Mouse (Mus musculus) liver, postnatal 0 days (tissue): ENCODE measurements around the gene 2010003K11Rik. TPM values are rescaled to one million over a fixed set of nuclear protein-coding genes. Genes with fewer than 3 reads are reported as not detected.

Experiments used
- ATAC-seq: fragments of 200-750 bp; cut with Nextera tagmentation; 2 replicates; pipeline ENCODE4 v1.8.0; 2017; ENCODE audit warnings: mild to moderate bottlenecking, moderate library complexity
- DNase-seq: peaks from one replicate; pipeline ENCODE4 v3.0.0-alpha.2; 2016
- H3K27ac ChIP-seq: fragments of 300-500 bp; sonication (generic); 2 replicates; pipeline ENCODE4 v1.5.1; 2014; ENCODE audit warnings: antibody characterized with exemption, moderate library complexity, mild to moderate bottlenecking, low read depth
- H3K27me3 ChIP-seq: fragments of 300-500 bp; sonication (generic); 2 replicates; pipeline ENCODE4 v1.6.1; 2014; ENCODE audit warnings: low read length, control low read depth, mixed read lengths; ENCODE audit not compliant: insufficient read depth
- H3K36me3 ChIP-seq: fragments of 300-500 bp; sonication (generic); replicated peaks from 2 replicates; pipeline ENCODE4 v1.6.1; 2014; ENCODE audit warnings: mild to moderate bottlenecking, control low read depth, low read length, moderate library complexity, mixed read lengths; ENCODE audit not compliant: insufficient read depth
- H3K4me1 ChIP-seq: fragments of 300-500 bp; sonication (generic); 2 replicates; pipeline ENCODE4 v1.6.1; 2014; ENCODE audit warnings: antibody characterized with exemption, mild to moderate bottlenecking, control low read depth; ENCODE audit not compliant: insufficient read depth
- H3K4me2 ChIP-seq: fragments of 300-500 bp; sonication (generic); 2 replicates; pipeline ENCODE4 v1.6.1; 2014; ENCODE audit warnings: low read depth, mild to moderate bottlenecking, low read length, moderate library complexity, mixed read lengths
- H3K4me3 ChIP-seq: fragments of 300-500 bp; sonication (generic); 2 replicates; pipeline ENCODE4 v1.5.1; 2014; ENCODE audit warnings: low read depth, low read length
- H3K9ac ChIP-seq: fragments of 300-500 bp; sonication (generic); replicated peaks from 2 replicates; pipeline ENCODE4 v1.6.1; 2014; ENCODE audit warnings: mild to moderate bottlenecking, moderate library complexity
- H3K9me3 ChIP-seq: fragments of 300-500 bp; sonication (generic); 2 replicates; pipeline ENCODE4 v1.6.1; 2016; ENCODE audit warnings: mild to moderate bottlenecking, control low read depth, low read length, mixed read lengths
- CTCF ChIP-seq: sonication (generic); IDR thresholded peaks from 2 replicates; pipeline ENCODE4 v1.5.1; 2016; ENCODE audit warnings: antibody characterized with exemption, low read depth
- EP300 ChIP-seq: IDR thresholded peaks from 2 replicates; pipeline ENCODE4 v1.6.1; 2016; ENCODE audit warnings: antibody characterized with exemption, low read depth, mild to moderate bottlenecking
- WGBS: fragments of 180-500 bp; shearing (Covaris S2); extraction: QIAGEN DNeasy Blood & Tissue Kit; methylation state at CpG from one replicate; pipeline ENCODE4 v1.1.7; 2014; ENCODE audit not compliant: insufficient replicate concordance; 5-methylcytosine and 5-hydroxymethylcytosine counted together
- polyA plus RNA-seq: library from polyadenylated mRNA; unstranded; fragments of >200 nt; fragmentation: Nextera tagmentation; extraction: Ambion mirVana; gene quantifications from 2 replicates; pipeline ENCODE4 v1.2.1, GENCODE M21; 2015

2010003K11Rik gene
- polyA plus RNA-seq, 1 experiment from 2014 or later = 5.8 TPM

GRCm38 (mm10) chr19:4481326-4481725 lies 17.1 kb downstream of the 2010003K11Rik start:
- Histone ChIP-seq H3K27me3 (peaks cover 15% of the 10 kb centered on the region), H3K4me3 (no peak overlapping the region), H3K27ac (no peak overlapping the region), H3K4me1 (peaks cover 11% of the 10 kb centered on the region), H3K9me3 (no peaks in the 10 kb centered on the region), H3K4me2 (no peak overlapping the region), H3K9ac (no peak overlapping the region), H3K36me3 (no peaks in the 10 kb centered on the region)
- TF ChIP-seq EP300 = no peak
- TF ChIP-seq CTCF = no peak
- DNase-seq (no peak), ATAC-seq (no peak)
- 27% methylated on average over 4 of the region's 4 CpGs for WGBS

GRCm38 (mm10) chr19:4480041-4480440 lies 18.3 kb downstream of the 2010003K11Rik start:
- no peak for ATAC-seq
- H3K9me3 ChIP-seq = no peaks in the 10 kb centered on the region
- H3K4me3 ChIP-seq = no peak overlapping the region
- peaks cover 28% of the 10 kb centered on the region for H3K27me3 ChIP-seq
- no peak overlapping the region for H3K27ac ChIP-seq
- TF ChIP-seq EP300 (no peak), CTCF (no peak)
- no peak for DNase-seq
- peaks cover 11% of the 10 kb centered on the region for H3K4me1 ChIP-seq
- WGBS = 87% methylated on average over 2 of the region's 2 CpGs
- H3K9ac ChIP-seq = no peak overlapping the region
- no peak overlapping the region for H3K4me2 ChIP-seq
- no peaks in the 10 kb centered on the region for H3K36me3 ChIP-seq

DNA sequence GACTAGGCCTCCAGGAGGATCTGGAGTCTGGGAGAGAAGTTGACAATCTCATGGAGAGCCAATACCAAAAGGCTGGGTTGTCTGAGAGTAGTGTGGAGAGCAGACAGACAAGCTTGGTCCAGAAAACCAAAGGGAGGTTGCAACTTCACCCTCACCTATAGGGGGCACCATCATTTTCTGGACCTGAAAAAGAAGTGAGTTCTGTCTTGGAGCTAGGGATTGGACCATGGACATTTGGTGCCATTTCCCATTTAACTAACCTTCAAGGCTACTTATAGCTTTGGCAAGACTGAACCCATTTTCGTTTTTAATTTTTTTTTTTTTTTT lies 20.2 kb downstream of the 2010003K11Rik start:
- no peak overlapping the region for H3K4me2 ChIP-seq
- ATAC-seq (0 out of 2 replicates have a peak, but pooled peaks have one; percentile 5), DNase-seq (no peak)
- no peak overlapping the region for H3K27ac ChIP-seq
- peaks cover 11% of the 10 kb centered on the region for H3K4me1 ChIP-seq
- TF ChIP-seq EP300 (no peak), CTCF (peak; percentile 49)
- no peaks in the 10 kb centered on the region for H3K9me3 ChIP-seq
- H3K27me3 ChIP-seq = peaks cover 28% of the 10 kb centered on the region
- no peaks in the 10 kb centered on the region for H3K36me3 ChIP-seq
- no peak overlapping the region for H3K4me3 ChIP-seq
- no peak overlapping the region; the same call in 1 of the 2 replicates for H3K9ac ChIP-seq
- 20% methylated on average over 1 of the region's 1 CpGs for WGBS

DNA sequence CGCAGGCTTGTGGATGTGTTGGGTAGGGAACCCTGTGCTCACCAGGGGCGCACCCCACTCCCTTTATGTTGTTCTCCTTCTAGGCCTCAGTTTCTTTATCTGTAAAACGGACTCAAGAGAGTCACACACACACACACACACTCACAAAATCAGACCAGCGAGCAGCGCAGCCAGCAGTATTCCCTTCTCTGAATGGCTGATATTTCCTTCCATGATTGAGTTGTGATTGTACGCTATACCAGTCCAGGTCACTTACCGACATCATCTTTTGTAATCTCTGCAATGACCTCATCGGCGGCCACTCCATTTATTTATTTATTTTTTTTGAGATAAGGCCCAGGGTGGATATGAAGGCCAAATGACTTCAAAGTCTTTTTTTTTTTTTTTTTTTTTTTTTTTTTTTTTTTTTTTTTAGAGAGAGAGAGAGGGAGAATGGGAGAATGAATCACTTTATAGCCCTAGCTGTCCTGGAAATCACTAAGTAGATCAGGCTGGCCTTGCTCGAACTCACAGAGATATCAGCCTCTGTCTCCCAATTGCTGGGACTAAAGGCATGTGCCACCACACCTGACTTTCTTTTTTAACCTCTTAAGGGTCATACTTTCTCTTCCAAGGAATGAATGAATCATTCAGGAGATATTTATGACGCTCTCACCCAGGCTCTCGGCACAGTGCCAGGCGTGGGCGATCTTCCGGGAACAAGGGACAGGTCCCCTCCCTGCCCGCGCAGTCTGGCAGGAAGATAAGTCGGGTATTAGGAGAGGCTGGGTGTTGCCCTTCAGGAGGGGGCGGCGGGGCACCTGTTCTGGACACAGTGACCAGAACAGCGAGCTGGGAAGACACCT lies 20.8 kb downstream of the 2010003K11Rik start, which contains the start of gene Syt12:
Gene Syt12 (minus strand): TSS at position 103 of the 845 bp plus-strand sequence.
- Histone ChIP-seq H3K4me1 (peaks cover 11% of the 10 kb centered on the region), H3K27me3 (peaks cover 30% of the 10 kb centered on the region), H3K36me3 (no peaks in the 10 kb centered on the region), H3K27ac (no peak within 1 kb of the TSS), H3K9me3 (no peaks in the 10 kb centered on the region), H3K4me2 (peak within 1 kb of the TSS; percentile 75), H3K4me3 (peak within 1 kb of the TSS; percentile 40), H3K9ac (peak within 1 kb of the TSS; percentile 63)
- WGBS = 28% methylated on average over 21 of the region's 21 CpGs
- DNase-seq = peak; percentile 60
- peak; percentile 71 for ATAC-seq
- no peak for TF ChIP-seq CTCF
- no peak for TF ChIP-seq EP300

DNA sequence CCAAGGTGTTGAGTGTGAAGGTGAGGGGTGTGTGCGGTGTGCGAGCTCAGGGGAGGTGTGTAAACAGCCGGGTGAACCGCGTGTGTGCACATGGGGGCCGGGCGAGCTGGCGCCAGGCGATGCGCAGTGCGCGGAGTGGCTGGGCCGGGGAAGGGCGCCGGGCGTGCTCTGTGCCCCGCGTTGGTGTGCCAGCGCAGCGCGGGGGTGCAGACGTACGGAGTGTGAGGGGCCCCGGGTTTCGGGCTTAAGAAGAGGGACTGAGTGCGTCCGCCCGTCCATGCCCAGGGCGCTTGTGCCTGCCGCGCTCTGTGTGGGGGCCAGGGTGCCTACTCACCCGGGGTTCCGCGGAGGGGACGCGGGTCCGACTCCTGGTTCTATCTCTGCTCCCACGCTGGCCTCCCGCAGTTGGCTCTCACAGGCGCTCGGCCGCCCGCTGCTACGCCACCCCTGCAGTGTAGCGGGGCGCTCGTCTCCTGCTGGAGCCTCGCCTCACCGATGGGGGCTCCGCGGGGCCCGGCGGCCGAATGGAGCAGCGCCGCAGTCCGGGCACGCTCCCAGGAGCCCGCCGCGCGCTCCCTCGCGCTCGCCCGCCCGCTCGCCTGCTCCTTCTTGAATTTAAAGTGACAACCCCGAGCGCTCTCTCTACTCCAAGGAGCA lies 21.7 kb downstream of the 2010003K11Rik start:
- Histone ChIP-seq H3K27me3 (peaks cover 30% of the 10 kb centered on the region), H3K36me3 (no peaks in the 10 kb centered on the region), H3K9ac (peak overlapping the region; percentile 63), H3K4me2 (peak overlapping the region; percentile 75), H3K4me3 (peak overlapping the region; percentile 40), H3K4me1 (peaks cover 11% of the 10 kb centered on the region), H3K27ac (no peak overlapping the region), H3K9me3 (no peaks in the 10 kb centered on the region)
- under 1% methylated on average over 64 of the region's 70 CpGs for WGBS
- ATAC-seq = peak; percentile 69
- DNase-seq = peak; percentile 40
- TF ChIP-seq EP300 (no peak), CTCF (no peak)

- peaks cover 30% of the 10 kb centered on the region for H3K27me3 ChIP-seq
- TF ChIP-seq EP300 (no peak), CTCF (no peak)
These were observed 23.0 kb downstream of the 2010003K11Rik start for GRCm38 (mm10) chr19:4475224-4475925.

More at GRCm38 (mm10) chr19:4475224-4475925, 23.0 kb downstream of the 2010003K11Rik start:
- no peak overlapping the region for H3K27ac ChIP-seq
- DNase-seq = no peak
- no peak overlapping the region for H3K9ac ChIP-seq
- ATAC-seq = no peak
- no peaks in the 10 kb centered on the region for H3K9me3 ChIP-seq
- H3K4me1 ChIP-seq = peaks cover 11% of the 10 kb centered on the region
- no peak overlapping the region for H3K4me3 ChIP-seq
- H3K36me3 ChIP-seq = no peaks in the 10 kb centered on the region
- no peak overlapping the region for H3K4me2 ChIP-seq
- WGBS = 70% methylated on average over 11 of the region's 11 CpGs
